Mouse (Mus musculus) frontal cortex, adult (tissue): Measurements from ENCODE around the gene Pcsk2.

Experiments used
- ATAC-seq: cut with Nextera tagmentation; 2 replicates; pipeline ENCODE4 v1.9.2; 2017; ENCODE audit warnings: mild to moderate bottlenecking, moderate library complexity, mixed read lengths; ENCODE audit not compliant: low TSS enrichment

Gene Pcsk2

DNA sequence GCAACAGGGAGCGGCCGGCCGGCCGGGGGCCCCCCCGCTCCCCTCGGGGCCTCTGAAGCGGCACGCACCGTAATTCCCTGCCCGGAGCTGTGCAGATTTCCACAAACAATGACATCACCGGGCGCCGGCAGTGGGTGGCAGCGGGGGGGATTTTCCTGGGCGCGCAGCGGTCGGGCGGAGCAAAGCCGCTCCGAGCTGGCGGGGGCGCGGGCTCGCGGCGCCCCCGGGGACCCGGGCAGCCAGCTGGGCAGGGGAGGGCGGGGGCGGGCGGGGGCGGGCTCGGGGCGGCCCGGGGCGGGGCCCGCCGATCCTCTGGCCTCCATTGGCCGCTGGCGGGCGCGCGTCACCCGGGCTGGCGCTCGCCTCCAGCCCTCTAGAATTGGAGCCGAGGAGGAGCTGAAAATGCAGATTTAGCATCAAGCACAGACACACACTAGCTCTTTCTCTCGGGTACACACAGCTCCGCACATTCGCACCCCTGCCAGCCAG lies at the start of gene Pcsk2:
Gene Pcsk2 (plus strand): TSS at position 399 of the 489 bp plus-strand sequence.
- peak; percentile 84 for ATAC-seq

GRCm38 (mm10) chr2:143500845-143501244 lies 45.1 kb upstream of the Pcsk2 start:
- no peak for ATAC-seq

- ATAC-seq, result no peak
These were observed 44.2 kb upstream of the Pcsk2 start for GRCm38 (mm10) chr2:143501760-143502159.

- ATAC-seq, result no peak
These were observed 43.8 kb upstream of the Pcsk2 start for GRCm38 (mm10) chr2:143502203-143502602.

- no peak for ATAC-seq
These were observed 9.5 kb upstream of the Pcsk2 start for GRCm38 (mm10) chr2:143536485-143536884.

GRCm38 (mm10) chr2:143545299-143545751 lies 631 bp upstream of the Pcsk2 start:
- peak; percentile 14 for ATAC-seq

DNA sequence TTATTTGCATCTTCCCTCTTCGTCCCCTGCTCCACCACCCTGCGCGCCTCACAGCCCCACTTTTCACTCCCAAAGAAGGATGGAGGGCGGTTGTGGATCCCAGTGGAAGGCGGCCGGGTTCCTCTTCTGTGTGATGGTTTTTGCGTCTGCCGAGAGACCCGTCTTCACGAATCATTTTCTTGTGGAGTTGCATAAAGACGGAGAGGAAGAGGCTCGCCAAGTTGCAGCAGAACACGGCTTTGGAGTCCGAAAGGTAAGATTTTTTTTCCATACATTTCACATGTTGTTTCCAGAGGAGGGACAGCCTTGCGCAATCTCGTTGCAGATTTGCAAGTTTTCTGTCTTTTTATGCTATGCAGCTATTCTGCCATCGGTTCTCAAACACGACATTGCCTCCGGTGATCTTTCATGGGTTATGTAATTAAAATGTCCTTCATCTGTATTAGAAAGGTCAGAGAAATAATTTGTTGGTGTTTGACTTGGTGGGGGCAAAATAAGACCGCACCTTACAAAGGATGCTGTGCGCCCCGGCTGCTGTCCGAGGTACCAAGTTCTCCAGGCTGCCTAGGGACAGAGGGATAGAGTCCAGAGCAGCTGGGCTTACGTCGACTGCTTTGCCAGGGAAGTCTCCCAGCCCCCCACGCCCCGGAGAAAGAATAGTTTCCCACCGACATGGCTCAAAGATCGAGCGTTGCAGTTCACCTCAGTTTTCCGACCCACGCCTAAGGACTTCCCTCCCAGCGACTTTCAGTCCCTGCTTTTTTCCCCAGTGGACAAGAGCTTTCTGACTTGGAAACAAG lies 656 bp downstream of the Pcsk2 start:
- ATAC-seq, result no peak

DNA sequence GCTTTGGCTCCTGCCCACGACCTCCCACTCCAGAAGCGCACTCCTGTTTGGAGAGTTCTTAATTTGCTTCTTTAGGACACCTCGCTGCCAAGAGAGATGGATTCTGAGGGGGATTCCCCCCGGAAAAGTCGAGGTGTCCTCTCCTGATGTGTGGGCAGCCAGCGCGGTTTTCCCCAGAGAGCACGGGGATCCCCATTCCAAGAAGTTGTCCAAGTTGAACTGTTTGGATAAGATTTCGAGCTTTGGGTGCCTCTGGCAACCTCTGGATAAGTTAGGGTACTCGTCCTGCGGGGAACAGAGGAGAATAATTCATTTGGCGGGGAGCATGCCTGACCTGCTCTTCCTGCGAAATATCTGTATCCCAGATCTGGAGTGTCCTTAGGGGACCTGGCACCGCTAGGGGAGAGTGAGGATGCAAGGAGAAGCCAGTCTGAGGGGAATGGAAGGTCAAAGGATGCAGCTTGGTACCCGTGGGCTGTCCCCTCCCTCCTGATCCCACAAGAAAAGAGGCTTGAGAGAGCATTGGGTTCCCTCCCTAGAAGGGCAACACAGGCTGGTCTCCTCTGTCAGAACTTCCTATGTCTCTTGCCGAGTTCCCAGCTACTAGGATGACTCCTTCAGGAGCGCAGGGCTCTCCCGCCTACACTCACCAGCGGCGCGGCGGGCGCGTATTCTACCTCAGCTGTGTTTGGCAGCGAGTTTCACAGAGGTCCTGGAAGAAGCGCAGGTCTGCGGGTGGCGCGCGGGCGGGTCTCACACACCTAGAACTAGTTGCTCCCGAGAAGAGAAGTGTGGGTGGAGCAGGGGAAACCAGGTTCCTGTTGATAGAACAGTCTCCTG lies 1.5 kb downstream of the Pcsk2 start:
- ATAC-seq, result peak; percentile 48

DNA sequence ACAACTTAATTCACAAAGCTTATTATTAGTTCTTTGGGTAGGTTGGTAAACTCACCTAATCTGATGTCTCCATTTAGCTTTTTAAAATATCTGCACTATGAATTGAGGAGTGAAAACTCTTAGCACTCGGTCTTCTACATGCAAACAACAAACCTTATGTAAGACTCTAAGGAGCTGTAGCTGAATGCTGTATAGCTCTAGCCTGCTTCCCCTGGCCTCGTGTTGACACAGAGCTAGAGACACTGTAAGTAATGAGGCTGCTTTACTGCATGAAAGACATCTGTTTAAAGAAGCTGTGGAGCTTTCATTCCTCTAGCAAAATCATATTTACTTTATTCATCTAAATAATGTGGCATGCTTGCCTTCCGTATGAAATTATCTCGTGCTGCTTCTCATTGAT lies 14.4 kb downstream of the Pcsk2 start:
- peak; percentile 66 for ATAC-seq

- ATAC-seq, result no peak
These were observed 19.1 kb downstream of the Pcsk2 start for GRCm38 (mm10) chr2:143565062-143565461.

- ATAC-seq, result no peak
These were observed 20.0 kb downstream of the Pcsk2 start for GRCm38 (mm10) chr2:143565961-143566360.

DNA sequence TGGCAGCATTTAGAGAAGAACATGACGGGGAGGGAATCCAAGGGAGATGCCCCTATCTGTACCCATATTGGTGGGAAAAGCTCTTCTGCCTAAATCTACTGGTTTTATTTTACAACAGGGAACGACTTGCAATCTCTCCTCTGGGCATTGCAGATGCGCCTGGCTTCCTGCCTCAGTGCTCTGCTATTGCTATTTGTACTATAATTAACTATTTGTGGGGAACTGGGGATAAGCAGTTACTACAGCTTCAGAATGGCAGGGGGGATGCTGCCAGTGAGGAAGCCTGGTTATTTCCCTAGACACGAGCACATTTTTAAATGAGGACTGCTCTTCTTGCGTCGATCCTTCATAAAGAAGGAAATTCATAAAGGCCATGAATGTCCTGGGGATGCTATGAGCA lies 39.4 kb downstream of the Pcsk2 start:
- ATAC-seq, result no peak

GRCm38 (mm10) chr2:143590398-143590797 lies 44.4 kb downstream of the Pcsk2 start:
- no peak for ATAC-seq

DNA sequence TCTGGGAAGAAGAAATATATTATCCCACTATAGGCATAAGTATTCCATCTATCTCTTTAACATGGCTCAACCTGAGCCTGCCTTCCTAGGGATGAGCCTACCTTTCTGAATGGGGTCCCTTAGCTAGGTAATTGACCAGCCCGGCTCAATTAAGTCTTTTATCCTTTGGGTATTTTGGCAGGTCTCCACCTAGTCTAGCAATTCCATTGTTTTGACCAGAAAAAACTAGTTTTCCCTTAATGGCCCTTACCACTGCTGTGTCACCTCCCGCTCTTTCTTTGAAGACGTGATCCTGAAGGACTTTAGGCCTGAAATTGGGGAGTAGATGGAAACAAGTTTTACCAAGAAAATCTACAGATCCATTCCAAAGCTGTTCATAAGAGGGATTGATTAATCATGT lies 57.1 kb downstream of the Pcsk2 start:
- no peak for ATAC-seq

- no peak for ATAC-seq
These were observed 58.0 kb downstream of the Pcsk2 start for GRCm38 (mm10) chr2:143603871-143604512.

GRCm38 (mm10) chr2:143610355-143611331 lies 64.7 kb downstream of the Pcsk2 start:
- ATAC-seq, result no peak

DNA sequence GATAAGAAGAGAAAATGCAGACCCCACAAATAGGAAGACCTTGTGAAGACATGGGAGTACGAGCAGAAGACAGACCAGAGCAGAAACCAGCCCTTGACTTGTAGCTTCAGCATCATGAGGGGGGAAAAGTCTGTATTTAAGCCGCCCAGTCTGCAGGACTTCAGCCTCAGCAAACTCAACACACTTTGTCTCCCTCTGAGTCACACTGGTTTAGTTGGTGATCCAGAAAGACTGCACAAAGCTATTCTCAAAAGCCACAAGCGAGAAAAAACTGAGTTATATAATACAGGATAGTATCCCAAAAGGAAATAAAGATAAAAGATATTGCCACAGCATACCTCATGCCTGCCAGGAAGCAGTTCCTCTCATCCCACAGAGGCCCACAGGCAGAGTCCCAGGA lies 67.5 kb downstream of the Pcsk2 start:
- ATAC-seq, result peak; percentile 54; the same call in 1 of the 2 replicates

GRCm38 (mm10) chr2:143614775-143615174 lies 68.8 kb downstream of the Pcsk2 start:
- ATAC-seq, result no peak

DNA sequence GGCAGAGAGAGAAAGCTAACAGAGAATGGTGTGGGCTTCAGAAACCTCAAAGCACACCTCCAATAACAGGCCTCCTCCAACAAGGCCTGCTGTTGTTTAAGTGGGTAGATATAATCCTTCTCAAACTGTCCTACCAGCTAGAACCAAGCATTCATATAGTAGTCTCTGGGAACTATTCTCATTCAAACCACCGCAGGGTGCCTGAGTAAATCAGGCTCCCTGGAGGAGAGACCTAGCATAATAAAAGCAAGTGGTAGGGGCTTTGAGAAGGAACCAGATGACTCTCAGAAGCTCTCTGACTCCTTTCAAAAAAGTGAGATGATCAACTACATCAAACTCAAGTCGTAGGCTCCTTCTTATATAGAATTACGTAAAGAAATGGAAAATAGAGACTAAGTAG lies 75.0 kb downstream of the Pcsk2 start:
- ATAC-seq, result no peak

DNA sequence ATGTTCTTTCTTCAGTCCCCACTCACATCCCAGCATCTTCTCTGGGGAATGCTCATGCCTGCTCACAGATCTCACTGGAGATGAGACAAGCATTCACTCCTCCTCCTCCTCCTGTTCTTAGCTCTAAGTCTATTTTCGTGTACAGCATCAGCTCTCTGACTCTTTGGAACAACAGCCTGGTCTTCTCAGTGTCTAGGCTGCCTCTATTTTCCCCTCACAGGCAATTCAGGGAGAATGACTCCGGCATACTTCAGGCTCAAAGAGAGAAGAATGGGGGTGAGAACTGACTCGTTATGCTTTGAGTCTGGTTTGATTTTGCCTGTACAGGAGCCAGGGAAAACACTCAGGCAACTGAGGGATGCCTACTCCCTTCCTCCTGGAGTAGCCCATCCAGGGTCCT lies 78.0 kb downstream of the Pcsk2 start:
- peak; percentile 99 for ATAC-seq

GRCm38 (mm10) chr2:143643305-143643704 lies 97.3 kb downstream of the Pcsk2 start:
- peak; percentile 66 for ATAC-seq
